Mouse (Mus musculus) hematopoietic multipotent progenitor cell, adult 10-12 weeks (in vitro differentiated cells): ENCODE measurements around the gene Olfr1342. TPM values are rescaled to one million over a fixed set of nuclear protein-coding genes. Genes with fewer than 3 reads are reported as not detected.

ENCODE experiments used
- polyA plus RNA-seq: library from polyadenylated mRNA; stranded (reverse); fragments of >175 nt; gene quantifications from 2 replicates; pipeline ENCODE4 v1.2.3, GENCODE M21; 2012; ENCODE audit warnings: low replicate concordance

Gene Olfr1342
- not detected in 2 replicates for polyA plus RNA-seq

DNA sequence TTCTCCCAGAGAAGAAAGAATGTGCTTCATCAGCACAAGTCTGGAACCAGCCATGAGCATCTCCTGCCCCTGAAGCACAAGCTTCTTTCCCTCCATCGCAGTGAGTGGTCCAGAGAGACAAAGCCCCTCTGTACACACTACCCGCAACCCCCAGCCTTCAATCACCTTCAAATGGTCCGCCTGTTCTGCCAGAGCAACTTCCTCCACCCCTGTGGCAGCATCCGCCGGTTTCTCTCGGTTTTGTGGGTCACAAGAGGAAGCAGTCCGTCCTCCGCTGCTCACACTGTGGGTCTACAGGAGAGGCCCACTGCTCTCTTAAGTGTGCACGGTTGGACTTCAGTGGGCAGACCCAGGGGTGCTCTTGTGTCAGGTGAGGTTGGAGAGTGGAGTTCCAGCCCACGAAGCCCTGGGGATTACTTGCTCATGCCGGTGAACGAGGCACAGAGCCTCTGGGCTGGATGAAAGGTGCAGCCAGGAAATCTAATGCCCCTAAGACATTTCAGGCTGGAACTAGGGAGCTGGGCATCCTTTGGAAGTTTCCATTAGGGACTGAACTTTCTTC lies at the start of gene Olfr1342:
TSS of gene Olfr1342 (minus strand) at position 345 of the 562 bp plus-strand sequence.

DNA sequence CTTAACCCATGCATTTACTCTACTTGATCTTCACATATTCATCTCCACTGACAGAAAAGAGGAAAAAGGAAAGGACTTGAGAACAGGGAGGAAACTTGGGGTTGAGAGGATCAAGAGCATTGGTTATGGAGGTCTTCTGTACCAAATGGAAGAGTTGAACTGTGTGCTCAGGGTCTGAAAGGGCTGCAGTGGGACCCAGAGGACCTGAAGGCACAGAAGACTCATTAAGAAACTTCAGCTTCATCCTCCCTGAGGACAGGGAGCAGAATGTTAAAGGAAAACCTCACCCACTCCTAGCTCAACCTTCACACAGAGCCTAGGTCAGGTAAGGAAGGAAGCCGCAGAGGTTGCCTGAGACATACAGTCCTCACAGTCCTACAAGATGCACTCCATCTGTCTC lies 39.3 kb upstream of the Olfr1342 start, which contains the start of gene Olfr1339:
TSS of gene Olfr1339 (plus strand) at position 301 of the 400 bp plus-strand sequence.

DNA sequence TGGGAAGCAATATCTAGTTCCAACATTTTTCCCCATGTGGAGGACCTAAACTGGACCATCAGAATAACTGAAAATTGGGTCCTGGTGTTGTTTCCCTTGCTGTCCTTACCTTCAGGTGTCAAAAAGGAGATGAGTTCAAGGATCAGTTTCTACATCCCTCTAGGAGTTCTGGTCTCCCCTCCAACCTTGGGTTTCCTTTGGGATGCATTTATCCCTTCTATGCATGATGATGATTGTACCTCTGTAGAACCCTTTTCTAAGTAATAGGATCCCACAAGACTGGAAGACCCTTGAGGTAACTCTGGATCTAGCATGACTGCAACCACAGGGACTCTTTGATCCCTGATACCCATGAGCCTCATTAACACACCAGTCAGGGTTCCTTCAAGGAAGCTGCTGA lies 27.3 kb upstream of the Olfr1342 start, which contains the start of gene Olfr1340:
TSS of gene Olfr1340 (plus strand) at position 301 of the 400 bp plus-strand sequence.

DNA sequence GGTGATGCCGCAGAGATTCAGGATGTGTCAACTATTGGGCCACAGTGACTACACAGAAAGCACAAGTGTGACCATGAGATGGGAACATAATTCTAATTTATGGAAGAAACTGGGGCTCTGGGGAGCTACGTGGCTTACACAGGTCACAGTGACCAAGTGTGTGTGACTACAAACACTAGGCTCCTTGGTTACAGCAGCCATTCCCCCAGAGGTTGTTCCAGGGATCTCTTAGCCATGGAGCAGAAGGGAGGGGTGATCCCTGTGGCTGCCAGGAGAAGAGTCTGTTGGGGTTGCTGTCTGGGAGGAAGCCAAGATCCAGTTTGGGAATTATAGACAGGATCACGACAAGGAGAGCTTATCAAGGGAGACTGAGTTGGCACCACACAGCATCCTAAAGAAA lies 10.7 kb upstream of the Olfr1342 start, which contains the start of gene Olfr1341:
TSS of gene Olfr1341 (plus strand) at position 301 of the 400 bp plus-strand sequence.

DNA sequence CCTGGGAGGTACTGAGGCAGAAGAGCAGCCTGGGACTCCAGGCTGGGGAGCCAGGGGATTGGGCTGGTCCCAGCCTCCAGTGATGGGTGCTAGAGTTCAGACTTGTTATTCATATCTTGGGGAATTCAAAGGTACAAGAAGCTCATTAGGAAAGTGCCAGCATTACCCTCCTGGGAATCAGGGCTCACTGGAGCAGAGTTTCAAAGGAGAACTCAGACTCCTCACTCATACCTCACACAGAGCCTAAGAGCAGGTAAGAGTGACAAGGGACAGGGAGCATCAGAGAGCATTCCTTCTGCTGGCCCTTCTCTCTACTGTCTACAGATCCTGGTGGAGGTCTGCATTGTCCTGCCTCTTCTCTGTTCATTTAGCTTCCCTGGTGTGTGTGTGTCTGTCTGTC lies 33.9 kb downstream of the Olfr1342 start, which contains the start of gene Olfr62:
TSS of gene Olfr62 (plus strand) at position 301 of the 400 bp plus-strand sequence.

Other genes starting within 250 kb of the Olfr1342 start
- 0.80 and 1.3 TPM in 2 replicates for gene Mpl, start 235.2 kb downstream of the Olfr1342 start, polyA plus RNA-seq
- gene Tie1, start 202.7 kb downstream of the Olfr1342 start, polyA plus RNA-seq: 0.30 and 3.2 TPM in 2 replicates
- gene 2610528J11Rik, start 165.8 kb downstream of the Olfr1342 start, polyA plus RNA-seq: not detected in 2 replicates
- not detected in 2 replicates for gene Tmem125, start 148.7 kb downstream of the Olfr1342 start, polyA plus RNA-seq
- 0.03 TPM in 1 of 2 replicates, not detected in the other for gene Cfap57, start 72.0 kb downstream of the Olfr1342 start, polyA plus RNA-seq
- 9.7 and 15.6 TPM in 2 replicates for gene Ebna1bp2, start 72.0 kb downstream of the Olfr1342 start, polyA plus RNA-seq
- gene Olfr62, start 33.8 kb downstream of the Olfr1342 start, polyA plus RNA-seq: not detected in 2 replicates
- gene Olfr1341, start 10.8 kb upstream of the Olfr1342 start, polyA plus RNA-seq: not detected in 2 replicates
- not detected in 2 replicates for gene Olfr1340, start 27.4 kb upstream of the Olfr1342 start, polyA plus RNA-seq
- not detected in 2 replicates for gene Olfr1339, start 39.4 kb upstream of the Olfr1342 start, polyA plus RNA-seq
- not detected in 2 replicates for gene Olfr1338, start 66.0 kb upstream of the Olfr1342 start, polyA plus RNA-seq
- gene Olfr1337, start 89.8 kb upstream of the Olfr1342 start, polyA plus RNA-seq: not detected in 2 replicates
- gene Olfr1335, start 117.2 kb upstream of the Olfr1342 start, polyA plus RNA-seq: not detected in 2 replicates
- not detected in 2 replicates for gene Olfr1333, start 143.5 kb upstream of the Olfr1342 start, polyA plus RNA-seq
- gene Olfr1331, start 171.9 kb upstream of the Olfr1342 start, polyA plus RNA-seq: not detected in 2 replicates
- not detected in 2 replicates for gene Olfr1330, start 195.8 kb upstream of the Olfr1342 start, polyA plus RNA-seq
- not detected in 2 replicates for gene Olfr1329, start 224.7 kb upstream of the Olfr1342 start, polyA plus RNA-seq
- gene Olfr1328, start 245.9 kb upstream of the Olfr1342 start, polyA plus RNA-seq: not detected in 2 replicates